Mouse (Mus musculus): ENCODE measurements around the gene Vmn1r159. TPM values are rescaled to one million over a fixed set of nuclear protein-coding genes. Genes with fewer than 3 reads are reported as not detected.
"Not testable (repeated sequence)": the region's sequence is repeated elsewhere in the genome, so short reads cannot be mapped to it uniquely, and the experiment has no call there.

Gene Vmn1r159
- polyA plus RNA-seq (2012; ENCODE audit: insufficient read depth, insufficient read length, low replicate concordance, missing spikeins), result not detected in 2 replicates

GRCm38 (mm10) chr7:22843505-22843904, at the start of gene Vmn1r159:
Gene Vmn1r159, minus strand, starts transcription at chr7:22843605.
- H3K27ac ChIP-seq (ENCODE audit: insufficient read depth, low read depth, low read length); H3K4me3 ChIP-seq (ENCODE audit: insufficient read depth, low read depth, low read length); H3K4me1 ChIP-seq (ENCODE audit: control insufficient read depth, insufficient read depth, low read length): not testable (repeated sequence)
- 55% methylated on average over 3 of the region's 3 CpGs for WGBS

- WGBS, result 40% methylated on average over 1 of the region's 3 CpGs
- H3K27ac ChIP-seq (ENCODE audit: insufficient read depth, low read depth, low read length); H3K4me1 ChIP-seq (ENCODE audit: control insufficient read depth, insufficient read depth, low read length); H3K4me3 ChIP-seq (ENCODE audit: insufficient read depth, low read depth, low read length): not testable (repeated sequence)
Measured at GRCm38 (mm10) chr7:22870924-22871323, 27.5 kb upstream of the Vmn1r159 start, which contains the start of gene Vmn1r160. Gene Vmn1r160, plus strand, starts transcription at chr7:22871224.

Other genes starting within 250 kb of the Vmn1r159 start
- not detected in 2 replicates for gene Vmn1r155, start 185.6 kb downstream of the Vmn1r159 start, polyA plus RNA-seq (2012; ENCODE audit: insufficient read depth, insufficient read length, low replicate concordance, missing spikeins)
- not detected in 2 replicates for gene Gm8693, start 151.3 kb downstream of the Vmn1r159 start, polyA plus RNA-seq (2012; ENCODE audit: insufficient read depth, insufficient read length, low replicate concordance, missing spikeins)
- not detected in 2 replicates for gene Gm4567, start 123.9 kb downstream of the Vmn1r159 start, polyA plus RNA-seq (2012; ENCODE audit: insufficient read depth, insufficient read length, low replicate concordance, missing spikeins)
- not detected in 2 replicates for gene Vmn1r157, start 81.9 kb downstream of the Vmn1r159 start, polyA plus RNA-seq (2012; ENCODE audit: insufficient read depth, insufficient read length, low replicate concordance, missing spikeins)
- not detected in 2 replicates for gene Vmn1r158, start 52.8 kb downstream of the Vmn1r159 start, polyA plus RNA-seq (2012; ENCODE audit: insufficient read depth, insufficient read length, low replicate concordance, missing spikeins)
- gene Vmn1r160, start 27.6 kb upstream of the Vmn1r159 start, polyA plus RNA-seq (2012; ENCODE audit: insufficient read depth, insufficient read length, low replicate concordance, missing spikeins), result not detected in 2 replicates
- gene Gm4214, start 141.1 kb upstream of the Vmn1r159 start, polyA plus RNA-seq (2012; ENCODE audit: insufficient read depth, insufficient read length, low replicate concordance, missing spikeins), result not detected in 2 replicates
- gene Gm4216, start 176.3 kb upstream of the Vmn1r159 start, polyA plus RNA-seq (2012; ENCODE audit: insufficient read depth, insufficient read length, low replicate concordance, missing spikeins), result not detected in 2 replicates
- not detected in 2 replicates for gene Vmn1r163, start 211.9 kb upstream of the Vmn1r159 start, polyA plus RNA-seq (2012; ENCODE audit: insufficient read depth, insufficient read length, low replicate concordance, missing spikeins)
- gene Gm8720, start 223.9 kb upstream of the Vmn1r159 start, polyA plus RNA-seq (2012; ENCODE audit: insufficient read depth, insufficient read length, low replicate concordance, missing spikeins), result not detected in 2 replicates

All from olfactory bulb, adult 2 months (tissue).